Mouse (Mus musculus): ENCODE measurements around the gene Adgre5. TPM values are rescaled to one million over a fixed set of nuclear protein-coding genes. Genes with fewer than 3 reads are reported as not detected.

The Adgre5 gene
- total and polyA plus RNA-seq, 2 experiments from 2014 or later: 35.8 to 46.4 TPM

DNA sequence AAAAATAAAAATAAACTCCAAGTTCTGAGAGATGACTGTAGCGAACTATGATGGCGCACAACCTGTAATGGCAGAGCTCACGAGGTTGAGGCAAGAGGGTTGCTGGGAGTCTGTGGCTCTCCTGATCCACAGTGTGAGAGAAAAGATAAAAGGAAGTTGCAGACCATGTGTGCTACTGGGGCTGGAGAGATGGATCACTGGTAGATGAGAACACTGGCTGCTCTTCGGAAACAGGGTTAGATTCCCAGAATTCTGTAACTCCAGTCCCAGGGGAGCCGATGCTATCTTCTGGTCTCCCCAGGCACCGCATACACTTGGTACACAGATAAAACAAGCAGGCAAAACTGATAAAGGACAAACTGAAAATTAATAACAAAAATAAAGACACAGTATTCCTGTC is 1.8 kb upstream of the Adgre5 start:
- 82% methylated on average over 6 of the region's 6 CpGs for WGBS
- DNase-seq (ENCODE audit: low spot score) (no peak), ATAC-seq (ENCODE audit: insufficient read depth, low read depth) (no peak)
- Histone ChIP-seq H3K9ac (replicated peaks; ENCODE audit: low read depth, low read length) (no peak overlapping the region), H3K9me3 (replicated peaks; ENCODE audit: control insufficient read depth, low read length) (no peaks in the 10 kb centered on the region), H3K4me3 (ENCODE audit: low read depth, low read length) (no peak overlapping the region), H3K4me1 (ENCODE audit: control insufficient read depth, insufficient read depth) (peaks cover 22% of the 10 kb centered on the region), H3K36me3 (replicated peaks; ENCODE audit: control insufficient read depth, insufficient read depth, low read length) (no peaks in the 10 kb centered on the region), H3K4me2 (ENCODE audit: low read depth, low read length) (no peak overlapping the region), H3K27ac (ENCODE audit: low read depth) (no peak overlapping the region), H3K27me3 (ENCODE audit: control insufficient read depth, insufficient read depth, low read length) (no peaks in the 10 kb centered on the region)
- TF ChIP-seq EP300 (IDR thresholded peaks at IDR 0.05; ENCODE audit: low read depth) (no peak), CTCF (IDR thresholded peaks at IDR 0.05; ENCODE audit: low read depth) (no peak)

DNA sequence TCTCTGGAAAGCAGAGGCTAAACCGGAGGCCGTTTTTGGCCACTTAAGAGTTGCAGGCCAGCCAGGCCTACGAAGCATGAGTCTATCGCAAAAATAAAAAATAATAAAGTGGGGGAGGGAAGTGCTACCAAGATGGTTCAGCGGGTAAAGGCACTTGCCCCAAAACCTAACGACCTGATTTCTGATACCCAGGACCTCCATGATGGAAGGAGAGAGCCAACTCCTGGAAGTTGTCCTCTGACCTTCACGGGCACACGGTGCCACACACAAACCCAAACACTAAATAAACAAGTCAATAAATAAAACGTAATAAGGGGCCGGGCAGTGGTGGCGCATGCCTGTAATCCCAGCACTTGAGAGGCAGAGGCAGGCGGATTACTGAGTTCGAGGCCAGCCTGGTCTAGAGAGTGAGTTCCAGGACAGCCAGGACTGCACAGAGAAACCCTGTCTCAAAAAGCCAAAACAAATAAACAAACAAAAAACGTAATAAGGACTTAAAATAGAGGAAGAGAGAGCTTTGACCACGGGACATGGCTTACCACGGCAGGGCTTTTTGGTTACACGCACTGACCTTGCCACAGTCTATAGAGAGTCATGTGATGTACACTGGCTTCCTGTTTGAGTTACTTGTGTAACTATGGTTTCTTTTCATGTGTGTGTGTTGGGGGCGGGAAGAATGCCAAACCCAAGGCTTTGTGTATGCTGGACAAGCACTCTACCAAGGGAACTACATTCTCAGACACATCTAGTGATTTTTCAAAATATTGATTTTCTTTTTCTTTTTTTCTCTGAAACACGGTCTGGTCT is 926 bp upstream of the Adgre5 start:
- H3K9ac ChIP-seq (replicated peaks; ENCODE audit: low read depth, low read length): peak overlapping the region; percentile 84
- peak overlapping the region; percentile 74 for H3K4me2 ChIP-seq (ENCODE audit: low read depth, low read length)
- H3K27me3 ChIP-seq (ENCODE audit: control insufficient read depth, insufficient read depth, low read length): no peaks in the 10 kb centered on the region
- H3K9me3 ChIP-seq (replicated peaks; ENCODE audit: control insufficient read depth, low read length): no peaks in the 10 kb centered on the region; the same call in 1 of the 2 replicates
- H3K4me1 ChIP-seq (ENCODE audit: control insufficient read depth, insufficient read depth): peaks cover 15% of the 10 kb centered on the region
- TF ChIP-seq EP300 (IDR thresholded peaks at IDR 0.05; ENCODE audit: low read depth) (no peak), CTCF (IDR thresholded peaks at IDR 0.05; ENCODE audit: low read depth) (no peak)
- 73% methylated on average over 19 of the region's 19 CpGs for WGBS
- ATAC-seq (ENCODE audit: insufficient read depth, low read depth) (no peak), DNase-seq (ENCODE audit: low spot score) (no peak)
- H3K27ac ChIP-seq (ENCODE audit: low read depth): peak overlapping the region; percentile 86
- H3K36me3 ChIP-seq (replicated peaks; ENCODE audit: control insufficient read depth, insufficient read depth, low read length): no peaks in the 10 kb centered on the region
- peak overlapping the region; percentile 62 for H3K4me3 ChIP-seq (ENCODE audit: low read depth, low read length)

GRCm38 (mm10) chr8:83740586-83740975 is 545 bp downstream of the Adgre5 start:
- no peaks in the 10 kb centered on the region; the same call in 1 of the 2 replicates for H3K9me3 ChIP-seq (replicated peaks; ENCODE audit: control insufficient read depth, low read length)
- WGBS: 12% methylated on average over 3 of the region's 3 CpGs
- TF ChIP-seq CTCF (IDR thresholded peaks at IDR 0.05; ENCODE audit: low read depth): no peak
- TF ChIP-seq EP300 (IDR thresholded peaks at IDR 0.05; ENCODE audit: low read depth): no peak
- H3K9ac ChIP-seq (replicated peaks; ENCODE audit: low read depth, low read length): peak overlapping the region; percentile 84
- peaks cover 15% of the 10 kb centered on the region for H3K4me1 ChIP-seq (ENCODE audit: control insufficient read depth, insufficient read depth)
- H3K4me3 ChIP-seq (ENCODE audit: low read depth, low read length): peak overlapping the region; percentile 62
- H3K4me2 ChIP-seq (ENCODE audit: low read depth, low read length): peak overlapping the region; percentile 74
- H3K27me3 ChIP-seq (ENCODE audit: control insufficient read depth, insufficient read depth, low read length): no peaks in the 10 kb centered on the region
- H3K27ac ChIP-seq (ENCODE audit: low read depth): peak overlapping the region; percentile 86
- ATAC-seq (ENCODE audit: insufficient read depth, low read depth) (no peak), DNase-seq (ENCODE audit: low spot score) (no peak)
- H3K36me3 ChIP-seq (replicated peaks; ENCODE audit: control insufficient read depth, insufficient read depth, low read length): no peaks in the 10 kb centered on the region

- H3K4me3 ChIP-seq (ENCODE audit: low read depth, low read length): peak overlapping the region; percentile 62
- ATAC-seq (ENCODE audit: insufficient read depth, low read depth) (no peak), DNase-seq (ENCODE audit: low spot score) (no peak)
- peak overlapping the region; percentile 74 for H3K4me2 ChIP-seq (ENCODE audit: low read depth, low read length)
- H3K9me3 ChIP-seq (replicated peaks; ENCODE audit: control insufficient read depth, low read length): no peaks in the 10 kb centered on the region; the same call in 1 of the 2 replicates
- H3K36me3 ChIP-seq (replicated peaks; ENCODE audit: control insufficient read depth, insufficient read depth, low read length): no peaks in the 10 kb centered on the region
- H3K27me3 ChIP-seq (ENCODE audit: control insufficient read depth, insufficient read depth, low read length): no peaks in the 10 kb centered on the region
- peak overlapping the region; percentile 84 for H3K9ac ChIP-seq (replicated peaks; ENCODE audit: low read depth, low read length)
- H3K4me1 ChIP-seq (ENCODE audit: control insufficient read depth, insufficient read depth): peaks cover 15% of the 10 kb centered on the region
- WGBS: 35% methylated on average over 8 of the region's 8 CpGs
- TF ChIP-seq EP300 (IDR thresholded peaks at IDR 0.05; ENCODE audit: low read depth): no peak
- TF ChIP-seq CTCF (IDR thresholded peaks at IDR 0.05; ENCODE audit: low read depth): no peak
- H3K27ac ChIP-seq (ENCODE audit: low read depth): peak overlapping the region; percentile 86
Measured at GRCm38 (mm10) chr8:83739711-83740468, 1.2 kb downstream of the Adgre5 start.

GRCm38 (mm10) chr8:83738949-83739710 is 2.0 kb downstream of the Adgre5 start:
- WGBS: 66% methylated on average over 10 of the region's 10 CpGs
- TF ChIP-seq EP300 (IDR thresholded peaks at IDR 0.05; ENCODE audit: low read depth) (no peak), CTCF (IDR thresholded peaks at IDR 0.05; ENCODE audit: low read depth) (no peak)
- peak; percentile 11; the same call in 1 of the 2 replicates for ATAC-seq (ENCODE audit: insufficient read depth, low read depth)
- DNase-seq (ENCODE audit: low spot score): peak; percentile 56
- peak overlapping the region; percentile 86 for H3K27ac ChIP-seq (ENCODE audit: low read depth)
- H3K4me3 ChIP-seq (ENCODE audit: low read depth, low read length): peak overlapping the region; percentile 62
- peaks cover 2% of the 10 kb centered on the region; the same call in 1 of the 2 replicates for H3K36me3 ChIP-seq (replicated peaks; ENCODE audit: control insufficient read depth, insufficient read depth, low read length)
- H3K27me3 ChIP-seq (ENCODE audit: control insufficient read depth, insufficient read depth, low read length): no peaks in the 10 kb centered on the region
- no peaks in the 10 kb centered on the region; the same call in 1 of the 2 replicates for H3K9me3 ChIP-seq (replicated peaks; ENCODE audit: control insufficient read depth, low read length)
- peak overlapping the region; percentile 74 for H3K4me2 ChIP-seq (ENCODE audit: low read depth, low read length)
- H3K9ac ChIP-seq (replicated peaks; ENCODE audit: low read depth, low read length): no peak overlapping the region
- H3K4me1 ChIP-seq (ENCODE audit: control insufficient read depth, insufficient read depth): peaks cover 15% of the 10 kb centered on the region

Measured in heart, postnatal 0 days (tissue).